Mouse (Mus musculus) 3134 (cell line): ENCODE data around the gene Eif2s1.
A peak's percentile ranks its signal among the peaks of the same experiment; 100 is the strongest.
"Not testable (repeated sequence)": the region's sequence is repeated elsewhere in the genome, so short reads cannot be mapped to it uniquely, and the experiment has no call there.

Experiments
- DNase-seq: peaks from one replicate; pipeline ENCODE4 v3.0.0-alpha.2; 2011; ENCODE audit warnings: low spot score; ENCODE audit not compliant: insufficient read length; ENCODE audit errors: extremely low read depth

Eif2s1 gene

GRCm38 (mm10) chr12:78914458-78914857 is 52.8 kb downstream of the Eif2s1 start:
- no peak for DNase-seq

DNA sequence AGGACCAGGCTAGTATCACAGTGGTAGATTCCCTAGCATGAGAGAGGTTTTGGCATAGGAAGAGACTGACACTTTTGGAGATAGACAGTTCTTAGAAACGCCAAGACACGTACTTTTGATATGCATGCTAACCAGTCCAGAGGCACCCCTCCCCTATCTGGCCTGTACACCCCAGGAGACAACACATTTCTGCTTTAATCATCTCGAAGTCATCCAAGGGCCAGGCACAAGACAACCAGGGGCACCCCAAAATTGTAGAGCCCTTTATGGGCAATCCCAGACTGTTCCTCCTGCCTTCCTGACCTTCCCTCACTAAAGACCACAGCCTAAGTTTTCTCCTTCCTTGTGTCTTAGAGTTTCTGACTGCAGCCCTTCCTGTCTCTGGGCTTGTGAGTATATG is 53.9 kb downstream of the Eif2s1 start:
- no peak for DNase-seq

GRCm38 (mm10) chr12:78916278-78916677 is 54.7 kb downstream of the Eif2s1 start:
- DNase-seq, result no peak

- DNase-seq, result peak; percentile 35
Measured at GRCm38 (mm10) chr12:78918227-78919078, 56.8 kb downstream of the Eif2s1 start.

DNA sequence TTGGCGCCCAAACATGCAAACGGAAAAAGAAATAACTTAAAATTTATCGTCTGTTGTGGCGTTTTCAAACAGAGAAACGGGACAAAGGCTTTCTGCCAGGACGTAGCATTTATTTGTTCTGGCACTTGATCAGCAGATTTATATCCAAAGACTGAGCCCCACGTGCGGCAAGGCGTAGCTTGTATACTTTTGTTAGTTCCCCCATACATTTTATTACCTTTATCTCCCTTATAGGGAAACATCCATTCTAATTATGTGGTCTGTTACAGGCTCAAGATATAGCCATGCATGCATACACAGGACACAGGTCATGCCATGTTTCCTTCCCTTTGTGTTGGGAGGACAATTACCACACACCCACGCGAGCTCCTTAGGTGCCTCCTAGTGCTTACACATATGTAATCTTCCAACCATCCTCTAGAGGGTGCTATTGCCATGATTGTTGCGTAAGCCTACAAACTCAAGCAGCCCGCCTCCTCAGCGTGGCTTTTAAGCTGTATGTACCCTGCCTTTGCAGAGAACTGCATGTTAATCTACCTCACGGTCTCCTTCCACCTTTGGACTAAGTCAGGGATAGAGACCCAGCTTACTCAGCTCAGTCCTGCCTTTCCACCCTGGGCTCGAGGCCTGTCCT is 57.6 kb downstream of the Eif2s1 start:
- DNase-seq, result peak; percentile 36

GRCm38 (mm10) chr12:78921421-78921820 is 59.8 kb downstream of the Eif2s1 start:
- DNase-seq, result no peak

DNA sequence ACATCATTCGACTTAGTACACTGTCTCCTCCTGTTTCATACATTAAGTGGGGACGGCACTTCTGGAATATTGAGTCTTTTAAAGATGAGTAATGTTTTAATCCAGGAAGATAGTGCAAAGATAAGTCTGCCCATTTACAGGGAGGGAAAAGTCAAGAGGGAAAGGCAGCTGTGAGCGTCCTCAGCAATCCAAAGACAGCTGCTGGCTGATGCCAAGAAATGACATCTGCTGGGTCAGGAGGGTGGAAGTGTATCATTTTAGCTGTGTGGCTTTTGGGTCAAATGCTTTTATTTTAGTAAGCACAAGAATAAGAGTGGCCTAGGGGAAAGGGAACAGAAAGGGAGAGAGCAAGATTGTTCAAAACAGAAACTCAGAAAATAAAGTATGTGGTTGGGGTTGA is 60.4 kb downstream of the Eif2s1 start:
- DNase-seq, result no peak

GRCm38 (mm10) chr12:78922977-78923376 is 61.4 kb downstream of the Eif2s1 start:
- not testable (repeated sequence) for DNase-seq

- no peak for DNase-seq
Measured at GRCm38 (mm10) chr12:78923539-78924189, 62.0 kb downstream of the Eif2s1 start.

DNA sequence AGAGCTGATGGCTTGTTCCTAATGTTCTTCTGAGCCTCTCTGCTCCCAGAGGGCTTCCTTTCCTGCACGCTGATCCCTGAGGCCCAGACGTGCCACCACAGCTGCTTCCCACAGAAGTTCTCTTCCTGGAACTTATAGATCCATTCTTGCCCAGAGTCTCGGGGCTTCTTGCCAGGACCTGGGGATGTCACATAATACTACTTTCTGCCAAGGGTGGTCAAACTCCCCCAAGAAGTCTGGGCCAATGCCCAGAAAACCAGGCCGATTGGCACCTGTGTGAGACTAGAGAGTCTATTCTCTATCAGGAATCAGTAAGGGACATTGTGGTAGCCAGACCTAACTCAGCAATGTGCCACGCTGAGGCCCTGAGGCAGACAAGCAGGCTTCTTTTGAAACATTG is 65.7 kb downstream of the Eif2s1 start:
- DNase-seq, result no peak

DNA sequence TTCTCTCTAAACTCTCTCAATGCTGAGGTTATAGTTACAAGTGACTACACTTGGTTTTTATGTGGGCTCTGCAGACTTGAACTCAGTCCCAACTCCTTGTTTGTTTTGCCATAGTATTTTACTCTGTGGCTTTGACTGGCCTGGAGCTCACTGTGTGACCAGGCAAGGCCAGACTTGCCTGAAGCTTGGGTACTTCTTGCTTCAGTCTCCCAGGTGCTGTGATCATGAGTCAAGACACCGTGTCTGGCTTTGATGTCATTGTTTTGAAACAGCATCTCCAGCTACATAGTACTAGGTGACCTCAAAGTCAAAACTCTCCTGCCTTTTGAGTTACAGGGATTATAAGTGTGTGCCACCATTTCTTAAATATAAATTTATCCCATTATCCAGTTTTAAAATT is 68.3 kb downstream of the Eif2s1 start:
- no peak for DNase-seq

GRCm38 (mm10) chr12:78936494-78936893 is 74.9 kb downstream of the Eif2s1 start:
- DNase-seq, result no peak
